ENCODE assay signal across 8 mouse cellular contexts in the genomic region with DNA sequence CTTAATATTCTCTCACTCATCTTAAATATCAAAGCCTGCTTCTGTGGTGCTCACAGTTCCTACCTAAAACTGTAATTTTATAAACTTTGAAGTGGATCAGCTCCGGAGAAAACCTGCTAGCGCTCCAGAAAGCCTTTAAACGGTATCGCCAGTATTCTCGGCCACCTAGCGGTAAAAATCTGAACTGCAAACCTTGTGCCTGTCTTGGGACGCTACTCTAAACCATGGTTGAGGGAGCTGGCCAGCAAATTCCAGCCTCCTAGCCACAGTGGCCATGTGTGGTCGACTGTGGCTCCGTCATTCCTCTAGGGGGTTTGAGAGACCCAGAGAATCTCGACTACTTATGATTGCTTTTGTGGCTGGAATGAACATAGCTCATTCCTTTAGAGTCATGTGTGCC. TPM values are rescaled to one million over a fixed set of nuclear protein-coding genes. Genes with fewer than 3 reads are reported as not detected.
A peak's percentile ranks its signal among the peaks of the same experiment; 100 is the strongest.
DNase-seq lines count a peak whose midpoint lies in the region; ATAC-seq lines count a peak whose summit lies in the region.

No protein-coding gene starts in this region.

- no peak overlapping the region for H3K9ac ChIP-seq in intestine, embryonic 15.5 days

- no peak overlapping the region for H3K27ac ChIP-seq in intestine, embryonic 15.5 days
- no peak overlapping the region for H3K27ac ChIP-seq in midbrain, embryonic 10.5 days (replicated peaks)

- WGBS in intestine, embryonic 15.5 days, result 8% methylated on average over 10 of the region's 10 CpGs
- WGBS in midbrain, embryonic 10.5 days, result 11% methylated on average over 10 of the region's 10 CpGs

- no peaks in the 10 kb centered on the region for H3K36me3 ChIP-seq in intestine, embryonic 15.5 days
- 0 out of 2 replicates have a peak, but pooled peaks cover under 1% of the 10 kb centered on the region for H3K36me3 ChIP-seq in midbrain, embryonic 10.5 days

- intact Hi-C loops in left cerebral cortex, postnatal 10 days (cut with DNase I), result no loop called here

- no peak overlapping the region for H3K4me2 ChIP-seq in intestine, embryonic 15.5 days (replicated peaks)

- H3K4me3 ChIP-seq in intestine, embryonic 15.5 days (replicated peaks), result no peak overlapping the region
- no peak overlapping the region for H3K4me3 ChIP-seq in midbrain, embryonic 10.5 days

- no peaks in the 10 kb centered on the region for H3K9me3 ChIP-seq in intestine, embryonic 15.5 days
- no peaks in the 10 kb centered on the region for H3K9me3 ChIP-seq in midbrain, embryonic 10.5 days (replicated peaks)

- no peaks in the 10 kb centered on the region for H3K27me3 ChIP-seq in intestine, embryonic 15.5 days (replicated peaks)
- no peaks in the 10 kb centered on the region for H3K27me3 ChIP-seq in midbrain, embryonic 10.5 days (ENCODE audit: low read depth, poor library complexity, severe bottlenecking)

- ATAC-seq in intestine, embryonic 15.5 days, result peak; percentile 43; the same call in 1 of the 2 replicates

- DNase-seq in ZHBTc4 (ENCODE audit: low read depth, low spot score) (peak; percentile 87), MN1 (ENCODE audit: low spot score) (no peak)
- DNase-seq in cerebellum, adult 9-10 months, result peak; percentile 80
- peak; percentile 55 to 82 for DNase-seq in frontal cortex, postnatal 14 days (ENCODE audit: low spot score in 2 of 2)
- peak; percentile 69 to 86 for DNase-seq in left cerebral cortex, postnatal 10 days (ENCODE audit: extremely low spot score in 1 of 2, low spot score in 2 of 2)
- DNase-seq in midbrain, embryonic 10.5 days (ENCODE audit: low spot score), result peak; percentile 79
- DNase-seq in right cerebral cortex, postnatal 36 days (ENCODE audit: low spot score in 2 of 2), result peak; percentile 51 to 60

- no peaks in the 10 kb centered on the region for H3K4me1 ChIP-seq in intestine, embryonic 15.5 days (replicated peaks)
- 0 out of 2 replicates have a peak, but pooled peaks cover 4% of the 10 kb centered on the region for H3K4me1 ChIP-seq in midbrain, embryonic 10.5 days

RNA-seq across cellular contexts. Expression of a gene that starts 25.4 kb away (rescaled TPM):
- 7.3 and 7.6 TPM in 2 replicates for polyA plus RNA-seq in intestine, embryonic 15.5 days (2015; fragmentation: Nextera tagmentation; extraction: Ambion mirVana)
- 10 to 100 TPM; 25.2 to 25.8 TPM for total RNA-seq in left cerebral cortex, postnatal 10 days (2021)
- 5.5 and 6.4 TPM in 2 replicates for polyA plus RNA-seq in midbrain, embryonic 10.5 days (2016; fragmentation: Nextera tagmentation; extraction: Ambion mirVana)

RNA-seq across cellular contexts. Expression of a gene that starts 29.7 kb away (rescaled TPM):
- polyA plus RNA-seq in intestine, embryonic 15.5 days (2015; fragmentation: Nextera tagmentation; extraction: Ambion mirVana), result 2.0 and 2.4 TPM in 2 replicates
- total RNA-seq in left cerebral cortex, postnatal 10 days (2021), result under 1 TPM; 0.41 to 0.45 TPM
- 0.27 and 0.44 TPM in 2 replicates for polyA plus RNA-seq in midbrain, embryonic 10.5 days (2016; fragmentation: Nextera tagmentation; extraction: Ambion mirVana)
